Comparison of ENCODE assay signal across 9 mouse cellular contexts in genomic region chr7:61837240-61837639, GRCm38 (mm10).
A peak's percentile ranks its signal among the peaks of the same experiment; 100 is the strongest.
DNase-seq lines count a peak whose midpoint lies in the region; ATAC-seq lines count a peak whose summit lies in the region.
"Had no signal": no experiment of that assay in that cellular context is flagged by ENCODE, and none has a peak within 500 bp of the region (broad histone marks: within the 10 kb centered on the region; RNA-seq: fewer than 3 reads in every experiment).

No protein-coding gene starts in this region.

- no peak overlapping the region for H3K4me3 ChIP-seq in stomach, embryonic 16.5 days (replicated peaks; ENCODE audit: low read length)
- H3K4me3 ChIP-seq: embryonic facial prominence, embryonic 13.5 days had no signal

- H3K36me3 ChIP-seq in stomach, embryonic 16.5 days (ENCODE audit: control insufficient read depth, insufficient read depth, low read length), result no peaks in the 10 kb centered on the region
- H3K36me3 ChIP-seq: embryonic facial prominence, embryonic 13.5 days had no signal

- peak; percentile 74; the same call in 1 of the 2 replicates for ATAC-seq in cerebellum, adult (ENCODE audit: insufficient number of reproducible peaks, low FRiP score, low TSS enrichment)
- ATAC-seq in frontal cortex, adult (ENCODE audit: low TSS enrichment), result peak; percentile 99
- peak; percentile 58; the same call in 1 of the 2 replicates for ATAC-seq in stomach, embryonic 16.5 days (ENCODE audit: insufficient read depth, low FRiP score)
- no peak for ATAC-seq in erythroblast, adult 5-6 weeks (replicated peaks; ENCODE audit: low FRiP score, poor library complexity, severe bottlenecking)

- H3K27me3 ChIP-seq in stomach, embryonic 16.5 days (ENCODE audit: control insufficient read depth, insufficient read depth, low read length), result no peaks in the 10 kb centered on the region
- H3K27me3 ChIP-seq: embryonic facial prominence, embryonic 13.5 days had no signal

- H3K9ac ChIP-seq in stomach, embryonic 16.5 days (ENCODE audit: low read length), result no peak overlapping the region
- H3K9ac ChIP-seq: embryonic facial prominence, embryonic 13.5 days had no signal

- peak; percentile 19 for DNase-seq in embryo, embryonic 10 days (ENCODE audit: low spot score)
- DNase-seq in embryo, embryonic 9.5 days (ENCODE audit: extremely low spot score), result no peak
- DNase-seq in left cerebral cortex, adult 8-10 months (ENCODE audit: low spot score in 2 of 2), result peak; percentile 30 to 45
- no peak for DNase-seq in spleen, postnatal 36 days (ENCODE audit: low spot score in 2 of 2)

- H3K4me2 ChIP-seq in stomach, embryonic 16.5 days (ENCODE audit: low read depth, low read length), result no peak overlapping the region
- H3K4me2 ChIP-seq: embryonic facial prominence, embryonic 13.5 days had no signal

- H3K4me1 ChIP-seq in stomach, embryonic 16.5 days (ENCODE audit: control insufficient read depth, insufficient read depth, low read length), result no peaks in the 10 kb centered on the region
- H3K4me1 ChIP-seq: embryonic facial prominence, embryonic 13.5 days had no signal

- H3K27ac ChIP-seq in stomach, embryonic 16.5 days (ENCODE audit: low read length), result no peak overlapping the region
- H3K27ac ChIP-seq: embryonic facial prominence, embryonic 13.5 days had no signal

- H3K9me3 ChIP-seq in stomach, embryonic 16.5 days (replicated peaks; ENCODE audit: control insufficient read depth, low read length), result 0 out of 2 replicates have a peak, but pooled peaks cover 3% of the 10 kb centered on the region
- H3K9me3 ChIP-seq: embryonic facial prominence, embryonic 13.5 days had no signal

Comparison
In these comparisons a context has a peak if more than half of its experiments do, and no peak if none do; other contexts are left out.
1. DNase-seq: peak in embryo, embryonic 10 days (single experiment) and left cerebral cortex, adult 8-10 months (2 of 2); none in embryo, embryonic 9.5 days (single experiment) and spleen, postnatal 36 days (0 of 2).